Mouse (Mus musculus): ENCODE measurements at regions not wholly inside any gene's neighbourhood (a gene's known extent, or its start where the extent isn't known, plus 50 kb on each side); places are given as distances from the start of the nearest gene placed in this dataset.

DNA sequence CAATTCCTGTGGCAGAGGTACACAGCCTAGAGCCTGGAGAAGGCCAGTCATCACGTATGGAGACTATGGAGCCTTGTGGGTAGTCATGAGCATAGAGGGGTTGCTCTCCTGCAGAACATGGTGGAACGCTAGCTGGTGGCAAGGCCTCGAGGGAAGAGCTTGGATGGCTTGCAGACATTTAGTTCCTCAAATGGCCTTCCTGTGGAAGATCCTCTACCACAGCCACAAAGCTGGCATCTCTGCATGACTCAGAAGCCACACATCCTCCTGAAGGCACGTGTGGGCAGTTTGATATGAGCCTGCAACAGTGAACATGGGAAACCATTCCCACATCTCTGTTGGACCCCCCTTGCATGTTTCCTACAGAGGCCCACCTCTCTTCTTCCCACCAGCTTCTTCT lies 547.9 kb upstream of the Lrrc6 start:
- no peak for DNase-seq (ENCODE audit: low spot score)

DNA sequence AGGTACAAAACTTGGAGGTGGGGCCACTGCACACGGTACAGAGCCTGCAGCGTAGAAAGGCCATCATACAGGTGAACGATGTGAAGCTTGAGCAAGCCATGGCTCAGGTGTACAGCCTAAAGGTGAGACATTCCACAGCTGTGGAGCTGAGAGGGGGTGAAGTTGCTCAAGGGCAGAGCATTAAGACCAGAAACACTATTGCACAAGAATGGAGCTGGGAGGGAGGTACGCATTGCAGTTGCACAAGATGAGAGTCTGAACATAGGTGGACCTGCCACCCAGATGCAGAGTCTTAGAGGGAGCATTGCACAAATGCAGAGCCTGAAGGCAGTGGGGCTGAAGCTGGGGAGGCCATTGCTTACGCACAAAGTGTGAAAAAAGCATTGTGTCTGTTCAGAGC lies 547.4 kb upstream of the Lrrc6 start:
- DNase-seq (ENCODE audit: low spot score), result no peak

DNA sequence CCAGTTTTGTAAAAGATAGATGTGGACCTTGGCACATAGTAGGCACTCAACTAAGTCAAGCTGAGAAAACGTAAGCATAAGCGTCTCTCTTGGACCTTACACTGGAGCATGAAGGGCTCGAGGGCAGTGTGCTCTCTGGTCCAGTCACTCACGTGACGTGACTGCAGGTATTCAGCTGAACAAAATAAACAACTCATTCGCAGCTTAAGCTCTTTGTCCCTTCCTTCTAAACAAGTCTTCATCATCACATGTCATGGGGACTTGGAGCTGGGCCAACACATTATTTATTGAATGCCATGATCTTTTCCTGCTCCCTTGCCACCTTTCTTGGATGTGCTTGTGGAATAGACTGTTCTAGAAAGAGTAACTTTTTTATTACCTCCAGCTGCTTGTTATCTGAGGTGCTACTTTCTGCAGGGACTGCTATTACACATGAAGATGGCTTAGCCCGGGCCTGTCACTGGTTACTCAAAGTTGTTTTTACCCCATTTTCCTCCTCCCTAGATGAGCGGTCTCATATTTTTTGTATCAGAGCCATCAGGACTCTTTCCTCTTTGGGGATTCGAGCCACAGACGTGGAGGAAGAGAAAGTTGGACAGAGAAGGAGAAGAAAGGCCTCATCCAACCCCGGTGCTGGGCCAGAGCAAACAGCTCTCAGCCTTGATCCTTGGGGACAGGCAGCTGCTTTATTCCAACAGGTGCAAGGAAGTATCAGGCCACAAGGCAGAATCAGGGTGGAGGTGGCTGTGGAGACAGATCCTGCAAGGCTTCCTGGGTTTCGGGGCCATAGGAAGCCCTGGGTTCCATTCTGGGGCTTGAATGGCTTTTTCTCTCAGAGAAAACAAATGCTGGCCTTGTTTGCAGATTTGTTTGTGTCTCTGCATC lies 545.5 kb upstream of the Lrrc6 start:
- DNase-seq (ENCODE audit: low spot score), result no peak

DNA sequence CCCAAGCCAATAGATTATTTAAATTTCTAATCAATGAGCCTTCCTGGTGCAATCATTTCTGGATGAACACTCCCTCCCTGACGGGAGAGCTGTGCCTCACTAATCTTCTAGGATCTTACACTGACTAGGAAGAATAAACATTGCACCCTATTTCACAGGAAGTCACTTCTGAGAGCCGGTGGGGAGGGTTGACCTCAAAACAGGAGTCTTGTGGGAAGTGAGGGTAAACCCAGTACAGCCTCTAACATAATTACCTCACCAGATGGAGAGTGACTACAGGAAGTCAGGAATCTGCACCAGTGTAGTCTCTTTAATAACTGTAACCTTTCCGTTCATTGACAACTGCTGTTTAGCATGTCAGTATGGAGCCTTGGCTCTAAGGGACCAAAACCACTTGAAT lies 544.6 kb upstream of the Lrrc6 start:
- DNase-seq (ENCODE audit: low spot score), result no peak

DNA sequence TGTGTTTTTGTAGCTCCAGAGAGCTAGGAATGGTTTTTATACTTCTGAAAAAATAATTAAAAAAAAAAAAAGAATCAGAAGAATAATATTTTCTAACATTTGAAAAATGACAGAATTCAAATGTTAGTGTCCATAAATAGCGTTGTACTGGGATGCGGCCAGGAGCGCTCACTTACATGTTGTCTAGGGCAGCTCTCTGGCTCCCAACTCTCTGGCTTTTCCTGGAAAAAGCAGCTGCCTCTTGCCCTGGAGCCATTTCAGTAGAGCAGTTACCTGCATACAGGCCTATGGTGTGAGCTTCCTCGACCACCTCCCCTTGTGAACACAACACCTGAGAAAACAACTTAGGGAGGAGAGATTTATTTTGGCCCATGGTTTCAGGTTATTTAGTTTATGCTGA lies 544.1 kb upstream of the Lrrc6 start:
- DNase-seq (ENCODE audit: low spot score), result no peak

DNA sequence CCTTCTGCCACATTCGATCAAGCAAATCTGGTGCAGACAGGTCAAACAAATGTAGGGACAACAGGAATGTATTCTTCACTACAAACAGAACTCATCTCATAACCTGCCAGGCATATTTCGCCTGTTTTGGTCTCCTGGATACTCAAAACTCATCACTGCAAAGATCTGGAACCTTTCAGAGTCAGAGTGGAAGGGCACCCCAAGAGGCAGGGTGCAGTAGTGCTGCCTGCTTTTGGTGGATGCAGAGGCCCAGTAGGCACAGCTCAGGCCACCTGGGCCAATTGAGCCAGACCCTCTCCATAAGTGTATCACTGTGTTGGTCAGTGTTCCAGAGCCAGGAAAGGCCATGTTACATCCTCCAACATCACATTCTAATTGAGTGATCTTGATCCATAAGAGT lies 541.4 kb upstream of the Lrrc6 start:
- no peak for DNase-seq (ENCODE audit: low spot score)

DNA sequence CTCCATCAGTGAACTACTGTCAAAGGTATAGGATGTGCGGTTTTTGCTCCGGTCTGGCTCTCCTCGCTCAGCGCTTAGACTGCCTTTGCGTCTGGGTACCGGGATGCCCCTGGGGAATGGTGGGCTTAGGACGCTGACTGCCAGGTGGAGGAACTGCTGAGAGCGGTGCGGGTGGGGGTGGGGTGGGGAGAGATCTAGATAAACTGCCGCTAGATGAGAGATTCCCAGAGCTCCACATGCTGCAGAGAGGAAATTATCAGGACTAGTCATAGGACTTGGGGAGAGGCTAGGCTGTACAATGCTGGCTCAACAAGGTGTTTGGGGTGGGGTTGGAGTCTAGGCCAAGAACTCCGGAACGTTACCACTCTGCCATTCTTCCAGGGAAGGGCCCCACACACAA lies 539.5 kb upstream of the Lrrc6 start:
- no peak for DNase-seq (ENCODE audit: low spot score)

DNA sequence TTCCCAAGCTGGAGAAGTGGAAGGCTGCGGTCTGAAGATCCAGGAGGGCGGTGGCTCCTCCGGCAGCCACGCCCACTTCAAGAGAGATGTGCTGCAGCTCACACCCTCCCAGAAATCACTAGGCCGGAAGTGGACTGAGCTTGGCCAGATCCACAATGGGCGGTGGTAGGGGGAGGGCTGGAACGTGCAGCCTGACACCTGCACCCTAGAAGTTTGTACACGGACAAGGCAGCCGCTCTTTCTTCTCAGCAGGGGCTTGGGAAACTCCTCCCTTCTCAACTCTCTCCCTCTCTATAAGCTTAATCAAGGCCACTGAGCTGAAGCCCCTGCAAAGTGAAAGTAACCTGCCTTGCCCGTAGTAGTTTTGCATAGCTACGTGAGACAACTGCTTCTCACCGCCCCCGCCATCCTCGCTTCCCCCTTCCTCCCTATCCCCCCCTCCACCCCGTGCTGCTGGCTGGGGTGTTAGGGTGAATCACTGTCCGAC lies 538.8 kb upstream of the Lrrc6 start:
- DNase-seq (ENCODE audit: low spot score), result peak; percentile 73

DNA sequence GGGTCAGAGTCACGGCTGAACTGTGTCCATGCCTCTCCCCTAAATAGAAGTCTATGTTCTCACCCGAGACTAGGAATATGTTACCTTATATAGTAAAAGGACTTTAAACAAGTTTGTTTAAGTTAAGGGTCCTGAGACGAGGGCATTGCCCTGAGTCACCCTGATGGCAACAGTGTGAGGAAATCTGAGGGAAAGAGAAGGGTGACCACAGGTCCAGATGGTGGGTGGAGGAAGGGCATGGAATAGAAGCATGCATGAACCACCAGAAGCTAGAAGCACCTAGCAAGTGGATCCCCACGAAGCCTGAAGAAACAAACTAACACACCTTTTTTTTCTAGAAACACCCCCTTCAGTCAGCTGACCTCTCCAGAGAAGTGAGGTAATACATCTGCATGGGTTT lies 536.9 kb upstream of the Lrrc6 start:
- no peak for DNase-seq (ENCODE audit: low spot score)

DNA sequence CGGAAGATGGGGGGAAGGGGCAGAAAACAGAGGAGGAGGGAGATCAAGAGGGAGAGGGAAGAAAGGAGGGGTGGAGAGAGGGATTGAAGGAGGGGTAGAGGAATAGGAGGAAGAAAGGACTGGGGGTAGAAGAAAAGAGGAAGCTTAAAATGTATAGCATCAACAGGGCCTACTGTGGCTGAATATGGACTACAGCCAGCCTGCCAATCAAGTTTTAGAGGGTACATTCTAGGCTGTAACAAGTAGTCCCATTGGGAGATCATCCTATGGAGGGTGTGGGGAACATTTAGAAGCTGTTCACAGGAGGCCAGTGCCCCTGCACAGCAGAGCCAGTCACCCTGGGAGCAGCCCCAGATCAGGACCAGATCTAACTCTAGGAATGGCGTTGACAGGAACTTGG lies 535.6 kb upstream of the Lrrc6 start:
- DNase-seq (ENCODE audit: low spot score), result no peak

DNA sequence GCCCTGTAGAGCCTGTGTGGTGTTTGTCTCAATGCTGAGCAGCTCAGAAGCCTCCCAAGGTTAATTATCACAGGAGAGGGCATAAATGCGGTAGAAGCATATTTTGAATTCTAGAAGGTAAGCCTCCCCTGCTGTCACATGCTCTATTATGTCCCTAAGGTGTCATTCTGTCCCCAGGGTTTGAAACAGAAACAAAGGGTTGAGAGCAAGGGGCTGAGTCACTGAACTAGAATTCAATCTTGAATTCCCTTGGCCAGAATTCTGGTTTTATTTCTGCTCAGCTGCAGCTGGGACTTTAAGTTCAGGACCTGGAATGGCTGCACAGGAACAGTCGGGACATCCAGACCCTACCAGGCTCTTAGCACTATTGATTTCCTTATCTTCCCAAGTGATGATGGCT lies 533.2 kb upstream of the Lrrc6 start:
- no peak for DNase-seq (ENCODE audit: low spot score)

DNA sequence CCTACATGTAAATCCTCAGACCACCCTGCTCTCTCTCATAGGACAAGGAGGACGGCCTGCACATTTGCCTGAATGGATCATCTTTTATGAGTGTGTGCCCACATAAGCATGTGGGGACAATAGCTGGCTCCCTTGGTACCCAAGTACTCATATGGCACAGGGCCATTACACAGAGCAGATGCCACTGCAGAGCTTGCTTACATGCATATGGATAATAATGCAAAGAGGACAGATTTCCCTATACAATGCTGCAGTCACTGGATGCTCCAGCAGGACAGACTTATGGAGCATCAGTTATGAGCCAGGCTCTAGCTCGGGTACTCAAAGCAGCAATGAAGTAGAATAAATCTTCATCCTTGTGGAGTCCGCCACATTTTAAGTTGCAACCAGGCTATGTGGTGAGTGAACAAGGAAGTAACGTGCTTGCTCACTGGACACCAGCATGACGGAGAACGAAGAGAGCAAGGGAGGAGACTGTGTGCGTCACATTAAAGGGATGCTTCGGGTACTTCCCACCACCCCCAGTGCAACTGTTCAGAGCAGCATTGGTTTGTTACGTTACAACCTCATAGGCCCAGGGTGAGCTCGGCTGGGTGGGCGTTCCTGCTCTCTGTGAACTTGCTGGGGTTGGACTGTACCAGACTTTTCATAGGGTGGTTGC lies 531.3 kb upstream of the Lrrc6 start:
- DNase-seq (ENCODE audit: low spot score), result no peak

DNA sequence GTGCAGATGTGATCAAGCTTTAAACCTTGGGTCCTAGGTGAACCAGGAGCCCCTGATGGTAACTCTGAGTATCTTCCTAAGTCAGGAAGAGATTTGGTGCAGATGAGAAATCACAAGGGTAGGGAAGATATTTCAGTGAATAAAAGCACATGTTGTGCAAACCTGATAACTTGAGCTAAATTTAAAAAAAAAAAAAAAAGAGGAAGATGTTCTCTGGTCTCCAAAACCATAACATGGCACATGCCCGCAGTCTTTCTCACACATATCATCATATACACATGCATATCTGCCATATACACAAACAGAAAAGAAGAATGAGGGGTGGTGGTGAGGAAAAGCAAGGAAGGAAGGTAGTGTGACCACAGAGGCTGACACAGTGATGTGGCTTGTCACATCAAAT lies 530.3 kb upstream of the Lrrc6 start:
- DNase-seq (ENCODE audit: low spot score), result no peak

DNA sequence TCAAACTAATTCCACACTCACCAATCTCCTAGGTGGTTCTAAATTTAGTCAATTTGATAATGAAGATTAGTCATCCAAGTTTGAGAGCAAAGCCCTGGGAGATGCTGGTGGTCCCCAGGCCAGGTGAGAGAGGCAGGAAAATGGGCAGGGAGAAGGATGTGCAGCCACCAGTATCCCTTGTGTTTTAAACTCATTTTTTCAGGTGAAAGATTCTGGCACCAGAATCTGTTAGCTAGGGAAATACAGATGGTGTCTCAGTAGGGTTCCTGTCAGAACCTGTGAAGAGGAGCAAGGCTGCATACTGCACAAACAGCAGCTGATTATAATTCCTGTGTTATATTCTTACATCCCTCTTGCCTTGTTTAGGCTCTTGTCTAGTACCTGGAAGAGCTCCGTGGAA lies 527.5 kb upstream of the Lrrc6 start:
- no peak for DNase-seq (ENCODE audit: low spot score)

DNA sequence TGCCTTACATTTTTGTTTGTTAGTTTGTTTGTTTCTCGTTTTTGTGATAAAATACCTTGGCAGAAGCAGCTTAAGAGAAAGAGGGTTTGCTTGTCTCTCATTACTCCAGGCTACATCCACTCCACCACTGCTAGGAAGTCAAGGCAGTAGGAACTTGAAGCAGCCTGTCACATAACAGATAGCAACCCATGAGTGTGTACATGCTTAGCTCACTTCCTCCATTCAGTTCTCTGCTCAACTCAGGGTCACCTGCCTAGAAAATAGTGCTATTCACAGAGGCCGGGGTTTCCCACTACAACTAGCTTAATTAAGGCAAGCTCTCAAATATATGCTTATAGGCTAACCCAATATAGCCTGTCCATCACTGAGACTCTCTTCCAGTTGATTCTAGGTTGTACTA lies 527.0 kb upstream of the Lrrc6 start:
- no peak for DNase-seq (ENCODE audit: low spot score)

DNA sequence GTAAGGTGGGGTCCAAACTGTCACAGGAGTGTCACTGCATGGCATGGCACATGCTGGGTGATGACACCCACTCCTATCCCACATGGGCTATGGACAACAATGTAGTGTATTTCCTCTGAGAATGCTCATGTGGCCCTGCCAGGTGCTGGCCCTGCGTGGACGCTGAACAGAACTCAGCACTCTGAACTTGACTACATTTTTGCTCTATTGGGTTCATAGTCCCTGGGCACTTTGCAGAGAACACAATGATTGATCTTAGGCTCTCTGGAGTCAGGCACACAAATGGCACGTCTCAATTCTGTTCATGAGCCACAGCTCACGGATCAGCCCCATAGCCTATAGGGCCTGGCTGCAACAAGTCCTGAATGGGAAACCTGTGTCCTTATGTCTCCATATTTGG lies 525.0 kb upstream of the Lrrc6 start:
- no peak for DNase-seq (ENCODE audit: low spot score)

DNA sequence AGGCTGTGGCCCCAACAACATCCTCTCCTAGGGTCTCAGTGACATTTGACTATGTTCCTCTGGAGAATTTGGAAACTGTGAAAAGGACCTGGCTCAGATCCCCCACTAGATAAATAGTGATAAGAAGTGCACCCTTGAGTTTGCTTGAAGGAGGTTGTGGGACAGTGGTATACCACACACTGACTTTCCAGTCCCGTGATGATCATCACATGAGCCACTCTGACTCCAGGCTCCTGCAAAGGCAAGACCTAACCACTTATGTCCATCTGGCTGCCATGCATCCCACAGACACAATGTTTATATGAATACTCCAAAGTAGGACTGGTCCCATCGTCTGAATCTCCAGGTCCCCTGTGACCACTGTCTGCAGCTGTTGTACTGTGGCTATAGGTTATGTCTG lies 523.7 kb upstream of the Lrrc6 start:
- no peak for DNase-seq (ENCODE audit: low spot score)

DNA sequence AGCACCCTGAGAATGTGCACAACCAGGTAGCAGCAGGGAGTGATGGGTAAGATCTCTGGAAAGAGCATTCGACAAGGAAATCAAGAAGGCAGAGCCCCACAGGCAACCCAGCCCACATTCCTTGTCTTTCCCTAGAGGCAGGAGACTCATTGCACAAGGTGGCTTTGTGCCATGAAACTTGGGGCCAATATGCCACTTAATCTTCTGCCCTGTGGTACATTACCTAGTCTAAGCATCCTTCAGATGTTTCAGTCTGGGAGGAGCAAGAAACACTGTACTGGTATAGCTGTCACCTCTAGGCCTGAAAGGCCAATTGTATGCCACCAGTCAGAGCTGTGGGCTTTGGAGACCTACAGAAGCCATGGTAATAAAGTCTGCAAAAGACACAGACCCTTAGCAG lies 522.4 kb upstream of the Lrrc6 start:
- DNase-seq (ENCODE audit: low spot score), result peak; percentile 37

DNA sequence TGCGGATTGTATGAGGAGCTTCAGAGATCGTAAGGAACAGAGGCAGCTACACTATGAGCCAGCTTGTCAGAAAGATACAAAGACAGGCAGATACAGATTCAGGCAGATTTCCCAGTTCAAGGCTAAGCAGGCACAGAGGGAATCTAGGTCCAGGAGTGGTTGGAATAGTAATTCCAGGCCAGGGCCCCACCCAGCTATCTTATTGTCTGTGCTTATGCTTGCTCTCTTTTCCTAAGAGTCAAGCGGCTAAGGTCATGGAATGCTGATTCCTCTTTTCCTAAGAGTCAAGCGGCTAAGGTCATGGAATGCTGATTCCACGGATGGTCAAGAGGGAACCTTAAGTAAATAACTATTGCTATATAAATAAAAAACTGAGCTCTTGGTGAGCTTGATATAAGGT lies 520.7 kb upstream of the Lrrc6 start:
- DNase-seq (ENCODE audit: low spot score), result no peak

DNA sequence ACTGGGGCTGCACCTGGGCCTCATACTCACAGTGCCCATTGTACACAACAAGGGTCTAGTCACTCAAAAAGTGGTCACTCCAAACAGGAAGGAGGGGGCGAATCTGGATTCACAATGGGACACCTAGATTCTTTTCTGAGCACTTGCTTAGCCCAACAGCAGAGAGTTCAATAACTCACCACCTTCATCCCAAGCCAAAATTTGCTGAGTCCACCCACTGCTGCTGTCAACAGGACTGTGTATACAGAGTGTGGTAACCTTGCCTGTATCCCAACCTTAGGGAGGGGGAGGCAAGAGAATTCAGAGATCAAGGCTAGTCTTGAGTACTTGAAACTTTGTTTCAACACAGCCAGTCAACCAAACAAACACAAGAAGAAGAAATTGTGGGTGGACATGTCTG lies 519.2 kb upstream of the Lrrc6 start:
- DNase-seq (ENCODE audit: low spot score), result no peak

DNA sequence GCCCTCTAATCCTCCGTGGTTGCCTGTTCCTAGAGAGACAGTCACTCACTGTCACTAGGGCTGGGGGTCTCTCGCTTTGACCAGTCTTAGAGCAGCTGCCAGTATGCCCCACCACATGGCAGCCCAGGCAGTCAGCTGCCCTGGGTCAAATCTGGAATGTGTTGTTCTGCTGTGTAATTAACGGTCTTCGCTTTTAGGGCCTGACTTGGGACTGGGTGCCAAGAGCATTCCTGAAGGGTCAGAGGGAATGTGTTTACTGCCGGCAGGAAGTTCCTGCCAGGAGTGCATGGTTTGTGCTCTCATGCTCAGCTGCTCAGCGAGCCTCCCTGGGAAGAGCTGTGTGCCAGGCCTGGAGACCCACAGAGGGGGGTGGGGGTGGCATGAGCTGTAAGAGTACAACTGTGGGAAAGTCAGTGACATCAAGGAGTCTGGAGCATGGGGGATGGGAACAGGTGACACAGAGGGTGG lies 518.5 kb upstream of the Lrrc6 start:
- peak; percentile 83 for DNase-seq (ENCODE audit: low spot score)

Measured in adipocyte (in vitro differentiated cells).